ENCODE assay signal across 30 mouse cellular contexts in the genomic region with DNA sequence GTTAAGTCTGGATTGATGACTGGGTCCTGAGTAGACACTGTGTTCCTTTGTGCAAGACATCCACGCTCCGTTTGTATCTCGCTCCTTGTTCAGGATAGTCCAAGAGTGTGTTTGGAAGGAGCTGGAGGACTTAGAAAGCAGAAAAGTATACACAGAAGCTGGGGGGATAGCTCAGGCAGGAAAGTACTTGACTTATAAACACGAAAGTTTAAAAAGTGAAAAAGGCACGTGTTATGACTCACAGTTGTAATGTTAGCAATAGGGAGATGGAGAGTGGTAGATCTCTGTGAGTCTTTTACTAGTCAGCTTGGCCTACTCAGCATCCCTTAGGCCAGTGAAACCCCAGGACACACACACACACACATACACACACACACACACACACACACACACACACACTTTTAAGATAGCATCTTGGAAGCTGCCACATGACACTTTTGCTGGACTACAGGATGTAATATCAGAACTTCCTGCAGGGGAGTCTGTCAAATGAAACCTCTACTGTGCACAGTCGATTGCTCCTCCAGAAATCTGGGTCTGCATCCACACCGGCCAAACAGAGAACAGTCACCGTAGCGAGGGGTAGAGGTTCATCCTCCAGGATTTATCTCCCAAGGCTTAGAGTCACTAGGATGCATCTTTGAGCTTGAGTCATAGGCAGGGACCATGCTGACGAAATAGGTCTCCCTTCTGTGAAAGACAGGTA. TPM values are rescaled to one million over a fixed set of nuclear protein-coding genes. Genes with fewer than 3 reads are reported as not detected.
DNase-seq lines count a peak whose midpoint lies in the region; ATAC-seq and TF ChIP-seq lines count a peak whose summit lies in the region.
"Had no signal": no experiment of that assay in that cellular context is flagged by ENCODE, and none has a peak within 500 bp of the region (broad histone marks: within the 10 kb centered on the region; RNA-seq: fewer than 3 reads in every experiment).

No protein-coding gene starts in this region.

- WGBS in intestine, postnatal 0 days, result 75% methylated on average over 10 of the region's 10 CpGs
- WGBS in intestine, embryonic 16.5 days, result 74% methylated on average over 10 of the region's 10 CpGs
- WGBS in lung, postnatal 0 days, result 72% methylated on average over 10 of the region's 10 CpGs

- H3K36me3 ChIP-seq in intestine, postnatal 0 days (ENCODE audit: control insufficient read depth, insufficient read depth), result no peaks in the 10 kb centered on the region
- no peaks in the 10 kb centered on the region for H3K36me3 ChIP-seq in intestine, embryonic 16.5 days (ENCODE audit: control insufficient read depth, insufficient read depth, low read length)
- H3K36me3 ChIP-seq in lung, postnatal 0 days (ENCODE audit: insufficient read depth, low read length), result no peaks in the 10 kb centered on the region
- H3K36me3 ChIP-seq in splenic B cell, adult 2 months (ENCODE audit: control insufficient read depth, insufficient read depth, low read length, poor library complexity, severe bottlenecking), result no peaks in the 10 kb centered on the region
- H3K36me3 ChIP-seq: embryonic facial prominence, embryonic 12.5 days; heart, embryonic 13.5 days; hindbrain, embryonic 13.5 days; limb, embryonic 13.5 days; liver, embryonic 12.5 days; midbrain, embryonic 15.5 days; neural tube, embryonic 13.5 days; stomach, embryonic 15.5 days had no signal

- DNase-seq in lung, postnatal 0 days (ENCODE audit: low spot score), result no peak
- DNase-seq in lung, postnatal 4 days, result no peak
- DNase-seq in NIH3T3 (ENCODE audit: low read depth), result peak; percentile 52
- peak; percentile 16 for DNase-seq in splenic B cell, adult 2 months (ENCODE audit: low read depth, low spot score)
- no peak for DNase-seq in right cerebral cortex, adult 18-20 months
- DNase-seq in frontal cortex, adult 2 months (ENCODE audit: extremely low spot score in 1 of 2, low spot score in 1 of 2), result no peak
- DNase-seq: adrenal gland, postnatal 25 days; B cell, adult 2 months; forebrain, postnatal 0 days; gastrocnemius, postnatal 25 days; heart, adult 2 months; heart, postnatal 14 days; kidney, adult 9 months; lung, adult 18-20 months; lung, postnatal 14 days; retina, postnatal 1 day; right cerebral cortex, postnatal 4 days; thymus, postnatal 25 days had no signal

- H3K4me2 ChIP-seq in intestine, postnatal 0 days (replicated peaks; ENCODE audit: low read depth), result no peak overlapping the region
- H3K4me2 ChIP-seq in intestine, embryonic 16.5 days (ENCODE audit: low read depth, low read length), result no peak overlapping the region
- no peak overlapping the region for H3K4me2 ChIP-seq in lung, postnatal 0 days (replicated peaks; ENCODE audit: low read depth, low read length)
- H3K4me2 ChIP-seq: embryonic facial prominence, embryonic 12.5 days; heart, embryonic 13.5 days; hindbrain, embryonic 13.5 days; limb, embryonic 13.5 days; liver, embryonic 12.5 days; midbrain, embryonic 15.5 days; neural tube, embryonic 13.5 days; stomach, embryonic 15.5 days had no signal

- H3K9me3 ChIP-seq in intestine, postnatal 0 days (ENCODE audit: control insufficient read depth), result no peaks in the 10 kb centered on the region
- H3K9me3 ChIP-seq in intestine, embryonic 16.5 days (ENCODE audit: control insufficient read depth, low read length), result no peaks in the 10 kb centered on the region
- no peaks in the 10 kb centered on the region for H3K9me3 ChIP-seq in lung, postnatal 0 days (ENCODE audit: low read length)
- H3K9me3 ChIP-seq: embryonic facial prominence, embryonic 12.5 days; heart, embryonic 13.5 days; hindbrain, embryonic 13.5 days; limb, embryonic 13.5 days; liver, embryonic 12.5 days; midbrain, embryonic 15.5 days; neural tube, embryonic 13.5 days; stomach, embryonic 15.5 days had no signal

- peak; percentile 26 for TF ChIP-seq CTCF in intestine, postnatal 0 days (IDR thresholded peaks at IDR 0.05; ENCODE audit: low read depth)
- peak; percentile 14; the same call in 1 of the 2 replicates for TF ChIP-seq CTCF in lung, postnatal 0 days (IDR thresholded peaks at IDR 0.05)

- H3K27me3 ChIP-seq in intestine, postnatal 0 days (replicated peaks; ENCODE audit: control insufficient read depth, insufficient read depth, low read length), result no peaks in the 10 kb centered on the region
- H3K27me3 ChIP-seq in intestine, embryonic 16.5 days (replicated peaks; ENCODE audit: control insufficient read depth, insufficient read depth, low read length), result no peaks in the 10 kb centered on the region
- H3K27me3 ChIP-seq in lung, postnatal 0 days (replicated peaks; ENCODE audit: insufficient read depth, low read length), result no peaks in the 10 kb centered on the region
- no peaks in the 10 kb centered on the region for H3K27me3 ChIP-seq in splenic B cell, adult 2 months (ENCODE audit: control insufficient read depth, insufficient read depth, low read length, poor library complexity, severe bottlenecking)
- H3K27me3 ChIP-seq: embryonic facial prominence, embryonic 12.5 days; heart, embryonic 13.5 days; hindbrain, embryonic 13.5 days; limb, embryonic 13.5 days; liver, embryonic 12.5 days; midbrain, embryonic 15.5 days; neural tube, embryonic 13.5 days; stomach, embryonic 15.5 days had no signal

- no peak overlapping the region for H3K9ac ChIP-seq in intestine, postnatal 0 days (ENCODE audit: low read depth, low read length)
- H3K9ac ChIP-seq in intestine, embryonic 16.5 days (ENCODE audit: low read depth, low read length), result no peak overlapping the region
- no peak overlapping the region for H3K9ac ChIP-seq in lung, postnatal 0 days (replicated peaks; ENCODE audit: low read depth)
- H3K9ac ChIP-seq: embryonic facial prominence, embryonic 12.5 days; forebrain, postnatal 0 days; heart, embryonic 13.5 days; hindbrain, embryonic 13.5 days; limb, embryonic 13.5 days; liver, embryonic 12.5 days; midbrain, embryonic 15.5 days; neural tube, embryonic 13.5 days; stomach, embryonic 15.5 days had no signal

- no peak for TF ChIP-seq EP300 in lung, postnatal 0 days (IDR thresholded peaks at IDR 0.05)

- no peaks in the 10 kb centered on the region for H3K4me1 ChIP-seq in intestine, postnatal 0 days (replicated peaks; ENCODE audit: control insufficient read depth, insufficient read depth, low read length)
- H3K4me1 ChIP-seq in intestine, embryonic 16.5 days (ENCODE audit: control insufficient read depth, insufficient read depth, low read length), result no peaks in the 10 kb centered on the region
- no peaks in the 10 kb centered on the region for H3K4me1 ChIP-seq in lung, postnatal 0 days (ENCODE audit: insufficient read depth, low read depth, low read length)
- H3K4me1 ChIP-seq: embryonic facial prominence, embryonic 12.5 days; liver, embryonic 12.5 days; stomach, embryonic 15.5 days had no signal

- no peak overlapping the region for H3K4me3 ChIP-seq in intestine, postnatal 0 days (ENCODE audit: low read depth, low read length)
- H3K4me3 ChIP-seq in intestine, embryonic 16.5 days (ENCODE audit: low read length), result no peak overlapping the region
- no peak overlapping the region for H3K4me3 ChIP-seq in lung, postnatal 0 days (ENCODE audit: low read depth, low read length)
- H3K4me3 ChIP-seq: embryonic facial prominence, embryonic 12.5 days; heart, adult 2 months; heart, embryonic 13.5 days; hindbrain, embryonic 13.5 days; limb, embryonic 13.5 days; liver, embryonic 12.5 days; megakaryocyte, embryonic 14.5 days; midbrain, embryonic 15.5 days; neural tube, embryonic 13.5 days; stomach, embryonic 15.5 days had no signal

- no peak for ATAC-seq in intestine, postnatal 0 days
- no peak for ATAC-seq in intestine, embryonic 16.5 days
- ATAC-seq in lung, postnatal 0 days, result no peak
- ATAC-seq: forebrain, postnatal 0 days; inflammation-experienced regulatory T-cells, adult 6 months; liver, embryonic 12.5 days; midbrain, embryonic 15.5 days had no signal

- H3K27ac ChIP-seq in intestine, postnatal 0 days (ENCODE audit: low read depth, low read length), result no peak overlapping the region
- H3K27ac ChIP-seq in intestine, embryonic 16.5 days (ENCODE audit: low read length), result no peak overlapping the region
- no peak overlapping the region for H3K27ac ChIP-seq in lung, postnatal 0 days (ENCODE audit: low read length)
- H3K27ac ChIP-seq: embryonic facial prominence, embryonic 12.5 days; heart, adult 2 months; heart, embryonic 13.5 days; hindbrain, embryonic 13.5 days; limb, embryonic 13.5 days; liver, embryonic 12.5 days; midbrain, embryonic 15.5 days; neural tube, embryonic 13.5 days; stomach, embryonic 15.5 days had no signal

RNA-seq across cellular contexts. Expression of gene Btg1, which starts 43.6 kb away (rescaled TPM):
- polyA plus RNA-seq in intestine, postnatal 0 days (2015; fragmentation: Nextera tagmentation; extraction: Ambion mirVana), result 29.5 and 30.1 TPM in 2 replicates
- 43.2 and 43.9 TPM in 2 replicates for polyA plus RNA-seq in intestine, embryonic 16.5 days (2015; fragmentation: Nextera tagmentation; extraction: Ambion mirVana)
- 72.3 and 78.1 TPM in 2 replicates for polyA plus RNA-seq in lung, postnatal 0 days (2015; fragmentation: Nextera tagmentation; extraction: Ambion mirVana)
- 41.6 and 51.6 TPM in 2 replicates for polyA plus RNA-seq in frontal cortex, adult 2 months (2012; rRNA removed)

Comparison
In these comparisons a context has a peak if more than half of its experiments do, and no peak if none do; other contexts are left out.
1. DNase-seq: peak in NIH3T3 (single experiment) and splenic B cell, adult 2 months (single experiment); none in lung, postnatal 0 days (single experiment), lung, postnatal 4 days (0 of 2), right cerebral cortex, adult 18-20 months (single experiment) and frontal cortex, adult 2 months (0 of 2).